Mouse (Mus musculus) heart, postnatal 14 days (tissue): ENCODE results near the gene Pam. TPM values are rescaled to one million over a fixed set of nuclear protein-coding genes. Genes with fewer than 3 reads are reported as not detected.
A peak's percentile ranks its signal among the peaks of the same experiment; 100 is the strongest.
"Not testable (repeated sequence)": the region's sequence is repeated elsewhere in the genome, so short reads cannot be mapped to it uniquely, and the experiment has no call there.

ENCODE experiments used
- DNase-seq, 2 experiments: peaks; one replicate each; pipeline ENCODE4 v3.0.0; 2021 to 2022
- intact Hi-C: fragments of 180-260 bp; cut with DNase I; formaldehyde crosslinking; loops from one replicate; pipeline ENCODE4 v1.15.1; 2025
- total RNA-seq, 2 experiments: library from RNA; stranded (reverse); gene quantifications; 2 replicates each; pipeline ENCODE4 v1.2.3; 2021

The Pam gene
- total RNA-seq, 2 experiments from 2014 or later: 474 to 583 TPM

DNA sequence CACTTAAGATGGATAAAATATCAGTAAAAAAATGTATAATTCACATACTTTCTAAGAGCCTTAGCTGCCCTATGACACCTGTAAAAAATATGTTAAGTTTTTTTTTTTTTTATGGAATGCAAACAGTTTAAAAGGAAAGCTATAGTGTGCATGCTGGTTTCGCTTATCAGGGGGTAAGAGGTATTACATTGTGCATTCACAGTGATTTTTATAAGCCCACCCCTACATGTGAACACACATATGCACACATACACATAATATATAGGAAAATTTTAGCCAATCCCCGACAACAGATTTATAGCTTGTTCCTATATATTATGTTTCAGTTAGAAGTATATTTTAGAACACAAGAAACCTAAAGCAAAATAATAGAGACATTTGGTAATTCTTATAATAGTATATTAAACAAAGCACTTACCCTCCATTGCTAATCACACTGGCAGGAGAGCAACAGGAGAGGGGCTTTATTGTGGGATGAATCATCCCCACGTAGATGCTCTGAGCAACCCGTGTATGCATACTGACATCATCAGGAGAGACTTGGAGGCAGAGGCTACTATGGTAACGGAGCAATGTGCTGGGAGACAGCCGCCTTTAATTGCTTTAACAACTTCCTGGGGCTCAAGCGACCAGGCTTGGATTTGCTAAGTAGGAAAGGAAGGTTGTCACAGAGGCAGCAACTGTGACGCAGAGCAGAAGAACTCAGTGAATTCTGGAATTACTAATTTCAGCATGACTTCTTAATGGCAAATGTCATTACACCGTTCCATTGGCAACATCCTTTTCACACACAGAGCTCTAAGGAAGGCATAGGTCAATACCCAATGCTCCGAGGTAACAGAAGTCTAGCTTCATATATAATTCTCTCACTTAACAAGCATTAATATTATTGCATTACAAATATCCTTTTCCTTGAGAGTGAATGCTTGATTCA lies 47.9 kb downstream of the Pam start:
- intact Hi-C loops: no loop called here
- DNase-seq: no peak

DNA sequence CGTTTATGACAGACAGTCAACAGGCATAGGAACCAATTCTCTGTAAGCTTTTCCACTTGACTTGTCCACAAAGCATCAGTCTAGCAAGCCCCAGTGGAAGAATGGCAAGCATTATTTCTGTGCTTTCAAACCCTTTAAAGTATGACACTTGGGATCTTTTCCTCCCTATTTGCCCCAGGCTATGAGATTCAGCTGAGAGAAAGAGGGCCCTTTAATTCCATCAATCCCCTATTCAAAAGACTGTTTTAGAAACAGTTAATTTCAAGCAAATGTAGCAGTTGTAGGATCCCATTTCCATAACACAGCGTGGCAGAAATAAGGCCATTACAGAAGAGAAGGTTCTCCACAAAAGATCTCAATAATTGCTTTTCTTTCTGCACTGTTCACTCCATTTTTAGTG lies 53.0 kb downstream of the Pam start:
- DNase-seq: no peak
- intact Hi-C loops: no loop called here

DNA sequence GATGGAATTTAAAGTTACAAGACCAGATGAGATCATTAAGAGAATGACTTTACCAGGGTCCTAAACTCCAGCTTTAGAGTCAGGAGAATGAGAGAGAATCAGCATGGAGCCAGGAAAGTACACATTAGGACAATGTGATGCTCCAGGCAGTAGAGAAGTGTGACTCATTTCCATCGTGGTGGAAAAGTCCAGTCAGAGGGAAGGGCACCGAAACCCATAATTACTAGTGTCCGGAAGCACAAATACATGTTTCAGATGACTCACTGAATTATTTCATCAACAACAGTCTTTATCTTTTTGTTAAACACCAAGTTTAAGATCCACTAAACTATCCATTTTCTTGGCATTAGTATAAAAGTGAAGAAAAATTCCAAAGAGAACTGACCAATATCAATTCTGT lies 57.2 kb downstream of the Pam start:
- no peak for DNase-seq
- intact Hi-C loops: no loop called here

DNA sequence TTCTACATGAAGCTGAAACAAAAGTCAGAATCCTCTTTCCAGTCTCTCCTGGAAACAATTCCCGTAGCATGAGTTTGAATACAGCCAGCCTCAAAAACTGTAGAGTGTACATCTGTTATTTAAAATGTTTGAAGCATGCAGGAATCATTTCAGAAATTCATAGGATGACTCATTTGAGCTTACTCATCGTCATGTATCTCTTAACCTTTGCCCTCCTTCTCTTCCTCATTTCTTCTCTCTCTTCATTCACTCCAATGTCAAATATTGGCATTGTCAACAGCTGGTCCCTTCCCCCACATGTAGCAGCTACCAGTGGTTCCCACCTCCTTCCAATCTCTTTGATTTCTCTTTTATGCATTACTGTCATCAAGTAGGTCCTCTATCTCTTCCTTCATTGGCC lies 59.7 kb downstream of the Pam start:
- intact Hi-C loops: no loop called here
- no peak for DNase-seq

DNA sequence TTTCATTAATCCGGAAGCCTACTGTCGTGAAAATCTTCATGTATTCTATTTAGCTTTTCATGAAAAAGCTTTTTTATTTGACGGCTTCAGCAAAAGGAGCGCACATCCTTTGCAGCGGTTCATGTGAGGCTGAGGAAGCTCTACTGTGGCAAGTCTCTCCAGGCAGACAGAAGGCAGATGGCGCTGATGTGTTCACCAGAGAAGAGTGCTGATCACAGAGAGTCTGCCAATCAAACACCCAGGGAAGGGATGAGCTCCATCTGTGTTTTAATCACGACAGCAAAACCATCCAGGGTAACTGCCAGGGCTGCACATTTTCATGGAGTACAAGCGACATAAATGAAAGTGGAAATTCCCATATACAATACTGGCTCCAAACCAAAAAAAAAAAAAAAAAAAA lies 63.6 kb downstream of the Pam start:
- no peak for DNase-seq
- intact Hi-C loops: no loop called here

DNA sequence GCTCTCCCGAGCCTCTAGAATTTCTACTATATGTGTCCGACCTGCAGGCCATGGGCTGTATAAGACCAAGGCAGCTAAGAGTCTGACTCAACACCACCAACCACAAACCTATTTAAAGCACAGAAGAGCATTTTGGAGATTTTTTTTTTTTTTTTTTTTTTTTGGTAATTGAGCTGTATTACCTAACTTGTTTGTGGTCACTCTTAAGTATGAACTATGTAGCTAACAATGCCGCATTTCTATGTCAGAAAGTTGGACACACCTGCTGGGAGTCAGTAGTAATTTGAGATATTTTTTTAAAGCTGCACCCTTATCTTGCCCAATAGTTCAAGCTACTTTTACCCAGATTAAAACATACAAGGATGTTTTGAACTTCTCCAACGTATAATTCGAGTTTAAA lies 66.4 kb downstream of the Pam start:
- DNase-seq: no peak
- intact Hi-C loops: no loop called here

DNA sequence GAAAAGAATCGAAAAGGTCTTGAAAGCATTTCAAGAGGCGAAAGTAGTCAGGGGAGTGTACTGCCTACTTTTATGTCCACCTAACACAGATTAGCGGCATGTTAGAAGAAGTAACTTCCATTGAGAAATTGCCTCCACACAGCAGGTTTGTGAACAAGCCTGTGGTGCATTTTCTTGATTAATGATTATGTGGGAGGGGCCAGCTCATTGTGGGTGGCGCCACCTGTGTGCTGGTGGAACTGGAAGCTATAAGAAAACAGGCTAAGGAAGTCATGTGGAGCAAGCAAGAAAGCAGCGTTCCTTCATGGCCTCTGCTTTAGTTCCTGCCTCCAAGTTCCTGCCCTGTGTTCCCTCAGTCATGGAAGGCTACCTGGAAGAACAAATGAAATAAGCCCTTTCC lies 67.0 kb downstream of the Pam start:
- no peak for DNase-seq
- intact Hi-C loops: no loop called here

DNA sequence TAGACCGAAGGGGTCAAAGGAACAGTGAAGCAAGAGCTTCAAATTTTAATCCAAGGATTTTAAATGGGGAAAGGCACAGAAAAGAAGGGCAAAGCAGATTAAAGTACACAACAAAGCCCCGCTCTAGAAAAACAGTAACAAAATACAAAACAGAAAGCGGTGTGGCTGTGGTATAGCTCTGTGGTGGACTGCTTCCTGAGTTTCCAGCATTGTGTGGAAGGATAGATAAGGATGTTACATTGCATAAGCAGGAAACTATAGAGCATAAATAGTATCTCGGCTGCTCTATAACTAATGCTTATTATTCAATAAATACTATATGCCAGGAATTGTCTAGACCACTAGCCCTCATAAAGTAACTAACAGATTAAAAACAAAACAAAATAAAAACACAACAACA lies 67.5 kb downstream of the Pam start:
- intact Hi-C loops: no loop called here

DNA sequence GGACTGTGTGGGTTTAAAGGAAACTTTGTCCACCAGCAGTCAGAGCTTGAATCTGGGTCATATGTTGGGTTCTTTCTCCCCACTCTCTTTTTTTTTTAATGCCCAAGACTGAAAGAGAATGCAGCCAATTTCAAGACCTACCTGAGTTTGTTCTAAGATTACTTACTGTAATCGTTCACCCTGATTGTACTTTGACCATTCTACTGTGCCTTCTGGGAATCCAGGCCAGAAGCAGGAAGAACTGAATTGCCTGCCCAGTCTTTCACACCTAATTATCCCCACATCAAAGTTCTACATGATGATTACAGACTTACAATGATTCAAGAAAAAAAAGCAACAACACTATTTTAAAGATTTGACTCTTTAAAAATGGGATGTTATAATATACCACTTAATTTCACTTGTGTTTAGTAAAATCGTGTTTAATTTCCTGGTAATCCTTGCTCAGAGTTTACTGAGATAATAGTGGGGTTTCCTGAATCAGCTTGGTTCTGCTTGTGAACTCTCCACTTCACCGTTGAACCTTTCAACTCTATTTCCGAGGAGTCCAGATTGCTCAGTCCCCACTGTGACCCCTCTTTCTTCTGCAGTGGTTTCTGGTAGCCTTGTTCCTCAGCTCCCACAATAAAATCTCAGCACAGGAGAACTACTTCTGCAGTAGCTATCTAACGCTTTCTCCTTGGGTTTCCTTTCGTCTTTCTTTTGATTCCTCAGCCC lies 69.4 kb downstream of the Pam start:
- intact Hi-C loops: no loop called here
- DNase-seq: no peak

More for the DNA sequence above, 67.5 kb downstream of the Pam start:
- DNase-seq: no peak

DNA sequence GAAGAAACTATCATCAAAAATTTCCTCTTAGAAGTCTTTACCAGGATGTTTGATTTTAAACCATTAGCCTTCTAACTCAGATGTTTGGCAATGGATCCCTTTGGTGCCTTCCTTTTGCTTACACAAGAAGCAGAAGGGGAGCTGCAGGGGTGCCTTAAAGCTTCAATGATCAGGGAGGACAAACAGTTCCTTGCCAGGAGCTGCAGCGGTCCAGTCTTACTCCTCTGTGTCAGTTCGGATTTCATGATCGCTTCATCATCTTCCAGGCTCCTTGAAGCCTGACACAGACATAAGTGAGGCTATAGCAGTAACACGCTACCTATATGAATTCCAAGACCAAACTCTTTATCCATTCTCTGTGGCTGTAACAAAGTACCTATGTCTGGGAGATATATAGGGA lies 71.6 kb downstream of the Pam start:
- intact Hi-C loops: no loop called here
- no peak for DNase-seq

DNA sequence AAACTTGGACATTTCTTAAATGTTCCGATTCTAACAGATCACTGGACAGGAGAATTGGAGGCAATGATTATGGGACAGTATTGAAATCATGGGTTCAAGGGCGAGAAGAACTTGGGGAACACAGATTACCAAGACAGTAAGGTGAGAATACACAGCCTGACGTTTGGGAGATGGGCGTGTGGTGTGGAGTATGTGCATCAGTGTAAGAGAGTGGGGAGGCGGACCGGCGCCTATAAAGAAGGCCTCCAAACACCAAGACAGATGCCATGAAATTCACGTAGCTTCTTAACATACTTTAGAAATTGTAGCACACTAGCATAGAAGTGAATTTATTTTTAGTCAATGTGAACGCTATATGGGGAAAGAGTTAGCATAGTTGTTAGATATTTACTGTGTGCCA lies 76.5 kb downstream of the Pam start:
- DNase-seq: no peak
- intact Hi-C loops: no loop called here

DNA sequence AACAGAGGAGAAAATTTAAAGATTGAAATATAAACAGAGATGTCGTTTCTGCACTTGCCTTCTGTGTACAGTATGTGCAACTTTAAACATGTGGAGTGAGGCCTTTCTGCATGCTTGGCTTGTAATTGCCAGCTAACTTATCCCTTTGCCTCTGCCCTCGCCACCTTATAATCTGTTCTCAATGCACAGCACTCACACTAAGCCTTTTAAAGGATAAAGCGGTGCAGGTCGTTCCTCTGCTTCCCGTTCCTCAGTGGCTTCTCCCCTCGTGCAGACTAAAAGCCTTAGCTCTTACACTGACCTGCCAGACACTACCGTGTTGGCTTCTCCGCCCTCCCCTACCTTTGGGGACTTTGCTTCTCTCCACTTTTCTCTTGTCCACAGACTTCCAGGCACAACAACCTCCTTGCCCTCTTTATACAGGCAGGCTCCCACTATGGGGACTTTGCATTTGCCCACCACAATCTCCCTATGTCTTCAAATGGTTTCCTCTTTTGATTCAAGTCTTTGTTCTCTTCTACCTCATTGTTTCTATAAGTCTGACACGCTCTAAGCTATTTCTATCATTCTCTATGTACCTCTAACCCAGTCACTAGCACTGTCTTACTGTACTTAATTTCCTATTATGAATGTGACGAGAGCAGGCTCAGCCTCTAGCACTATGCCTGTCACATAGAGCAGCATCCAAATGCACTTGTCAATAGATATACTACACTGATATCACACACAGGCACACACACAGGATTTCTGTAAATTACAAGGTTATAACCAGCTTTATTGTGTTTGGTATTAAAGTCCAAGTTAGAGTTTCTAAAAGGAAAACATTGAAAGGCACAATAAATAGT lies 79.2 kb downstream of the Pam start:
- intact Hi-C loops: no loop called here
- DNase-seq: no peak

DNA sequence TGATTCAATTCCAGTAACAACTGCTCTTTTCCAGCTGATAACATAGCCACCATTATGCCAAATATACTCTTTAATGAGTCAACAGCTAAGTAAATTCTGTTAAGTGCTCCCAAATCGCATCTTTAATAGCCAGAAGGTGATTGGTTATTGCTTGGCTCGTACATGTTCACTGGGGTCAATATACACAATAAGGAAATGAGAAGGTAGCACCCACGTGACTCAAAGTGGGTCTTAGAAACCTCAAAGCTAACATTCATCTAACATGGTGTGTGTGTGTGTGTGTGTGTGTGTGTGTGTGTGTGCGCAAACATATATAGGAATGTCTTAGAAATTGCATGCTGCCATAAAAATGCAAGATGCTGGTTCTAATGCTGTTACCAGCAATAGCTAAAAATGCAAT lies 79.9 kb downstream of the Pam start:
- DNase-seq: no peak

DNA sequence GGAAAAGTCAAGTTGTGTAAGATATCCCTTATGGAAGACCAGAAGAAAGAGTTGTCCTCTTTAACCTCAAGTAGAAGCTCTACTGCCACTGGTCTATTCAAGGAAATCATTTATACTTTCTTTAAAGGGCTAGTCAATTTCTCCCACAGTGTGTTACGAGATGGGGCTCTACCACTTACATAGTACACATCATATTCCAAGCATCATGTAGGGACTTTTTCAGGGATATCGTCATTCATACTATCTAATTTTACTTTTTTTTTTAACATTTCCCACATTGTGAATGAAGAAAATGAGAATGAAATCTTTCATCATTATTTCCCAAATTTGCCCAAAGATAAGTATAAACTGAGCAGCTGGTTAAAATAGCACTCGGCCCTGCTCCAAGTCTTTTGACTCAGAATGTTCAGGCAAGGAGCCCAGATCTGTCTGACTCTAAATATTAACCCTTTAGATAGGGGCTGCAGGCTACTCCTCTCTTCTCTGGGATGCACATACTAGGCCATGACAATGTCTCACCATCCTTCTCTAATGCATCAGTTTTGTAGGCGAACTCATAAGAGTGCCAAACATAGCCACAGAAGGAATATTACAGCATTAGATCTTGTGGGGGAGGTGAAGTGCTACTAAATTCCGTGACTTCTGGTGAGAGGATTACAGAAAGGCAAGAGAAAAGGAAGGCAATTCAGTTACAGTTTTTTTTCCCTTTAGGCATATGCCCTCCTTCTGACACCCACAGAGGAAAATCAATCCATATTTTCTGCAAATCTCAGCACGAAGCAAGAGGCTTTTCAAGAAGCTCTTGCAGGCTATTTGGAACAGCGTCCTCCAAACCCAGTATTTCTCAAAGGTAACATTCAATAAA lies 92.7 kb downstream of the Pam start:
- peak; percentile 53 to 73 for DNase-seq
- intact Hi-C loops: no loop called here

More for the DNA sequence above, 79.9 kb downstream of the Pam start:
- intact Hi-C loops: no loop called here

DNA sequence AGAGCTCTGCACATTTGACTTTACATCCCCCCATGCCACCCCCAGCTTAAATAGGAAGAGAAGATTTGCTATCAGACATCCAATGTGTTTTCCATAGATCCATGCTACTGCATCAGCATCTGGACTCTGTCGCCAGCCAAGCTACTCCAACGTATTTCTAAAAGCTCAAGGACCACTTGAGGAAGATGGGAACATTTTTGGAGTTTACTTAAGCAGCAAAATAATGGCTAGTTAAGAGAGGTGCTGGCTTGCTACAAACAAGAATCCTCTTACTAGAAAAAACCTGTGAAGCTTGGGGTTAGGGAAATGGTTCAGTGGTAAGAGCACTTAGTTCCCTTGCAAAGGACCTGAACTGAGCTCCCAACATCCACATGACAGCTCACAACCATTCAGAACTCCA lies 96.0 kb downstream of the Pam start:
- intact Hi-C loops: no loop called here
- no peak for DNase-seq

DNA sequence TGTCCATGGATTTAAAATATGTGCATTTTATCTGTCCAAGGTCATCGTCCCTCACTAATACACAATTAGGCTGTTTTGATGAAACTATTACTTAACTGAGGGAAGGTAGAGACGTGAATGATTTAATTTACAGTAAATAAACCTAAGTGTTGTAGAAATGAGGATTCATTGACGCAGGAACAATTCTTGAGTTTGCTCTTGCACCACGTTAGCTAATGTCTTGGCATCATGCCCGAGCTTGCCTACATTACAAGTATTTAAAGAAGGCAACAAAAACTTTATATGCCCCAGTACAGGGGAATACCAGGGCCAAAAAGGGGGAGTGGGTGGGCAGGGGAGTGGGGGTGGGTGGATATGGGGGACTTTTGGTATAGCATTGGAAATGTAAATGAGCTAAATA lies 96.5 kb downstream of the Pam start:
- DNase-seq, intact Hi-C loops: not testable (repeated sequence)

DNA sequence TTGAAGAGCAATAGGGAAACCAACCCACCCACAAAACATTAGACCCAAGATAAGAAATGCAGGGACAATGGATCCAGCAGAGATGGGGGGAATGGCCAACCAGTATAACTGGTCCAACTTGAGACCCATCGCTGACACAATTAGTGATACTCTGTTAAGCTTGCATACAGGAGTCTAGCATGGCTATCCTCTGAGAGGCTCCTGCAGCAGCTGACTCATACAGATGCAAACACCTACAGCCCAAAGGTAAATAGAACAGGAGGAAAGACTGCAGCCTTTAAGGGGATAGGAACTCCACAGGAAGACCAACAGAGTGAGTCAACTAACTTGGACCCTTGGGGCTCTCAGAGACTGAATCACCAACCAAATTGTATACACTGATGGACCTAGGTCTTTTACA lies 98.4 kb downstream of the Pam start:
- intact Hi-C loops: no loop called here

DNA sequence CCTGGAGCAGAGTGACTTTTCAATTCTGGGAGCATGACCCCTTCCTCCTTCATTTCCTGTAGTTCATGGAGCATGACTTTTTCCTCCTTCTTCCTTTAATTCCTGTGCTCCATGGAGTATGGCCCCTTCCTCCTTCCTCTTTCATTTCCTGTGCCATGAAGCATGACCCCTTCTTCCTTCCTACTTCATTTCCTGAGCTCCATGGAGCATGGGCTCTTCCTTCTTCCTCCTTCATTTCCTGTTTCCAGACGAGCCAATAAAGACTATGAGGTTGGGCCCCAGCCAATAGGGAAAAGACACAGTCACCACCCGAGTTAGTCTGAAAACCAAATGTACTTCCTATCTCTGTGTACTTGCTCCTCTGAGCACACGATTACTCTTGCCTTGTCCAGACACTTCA lies 103.5 kb downstream of the Pam start:
- DNase-seq: no peak
- intact Hi-C loops: no loop called here

More for the DNA sequence above, 98.4 kb downstream of the Pam start:
- DNase-seq: no peak

DNA sequence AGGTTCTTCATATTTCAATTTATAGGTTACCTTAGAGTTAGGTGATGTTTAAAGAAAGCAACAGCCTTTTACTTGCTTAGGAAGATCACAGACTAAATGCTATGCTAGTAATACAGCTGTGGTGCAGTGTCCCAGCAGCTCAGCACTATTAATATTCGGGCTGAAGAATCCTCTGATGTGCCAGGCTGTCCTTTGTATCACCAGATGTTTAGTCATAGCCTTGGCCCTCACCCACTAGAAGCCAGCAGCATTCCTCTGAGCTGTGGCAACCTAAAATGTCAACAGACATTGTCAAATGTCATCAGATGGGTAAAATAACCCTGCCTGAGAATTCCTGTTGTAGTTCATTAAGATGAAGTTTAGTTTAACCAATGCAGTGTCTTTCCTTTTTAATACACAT lies 112.3 kb downstream of the Pam start:
- no peak for DNase-seq
- intact Hi-C loops: no loop called here

DNA sequence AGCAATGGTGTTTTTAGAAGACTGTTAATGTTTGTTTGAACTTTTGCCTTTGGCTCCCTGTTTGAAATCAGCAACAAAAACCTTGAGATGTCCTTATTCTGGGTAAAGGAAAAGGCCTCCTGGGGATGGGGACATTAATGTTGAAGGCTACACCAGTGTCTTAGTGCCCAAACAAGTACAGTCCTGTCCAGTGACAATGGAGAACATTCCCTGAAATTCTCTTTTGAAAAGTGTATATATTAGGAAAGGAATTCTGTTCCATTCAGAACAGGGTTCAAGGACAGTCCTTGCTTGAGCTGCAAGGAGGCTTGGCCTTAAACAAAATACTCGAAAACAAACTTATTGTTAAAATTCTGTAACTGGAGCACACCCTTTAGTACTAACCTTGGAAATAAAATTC lies 116.0 kb downstream of the Pam start:
- DNase-seq: no peak
- intact Hi-C loops: loop anchor here (2.0 to 10.0 kb wide), 5 partner anchors 21 to 185 kb away; partner anchors contain the start of gene Pam
